Mouse (Mus musculus): Measurements from ENCODE around the gene Spem2. TPM values are rescaled to one million over a fixed set of nuclear protein-coding genes. Genes with fewer than 3 reads are reported as not detected.
"Not testable (repeated sequence)": the region's sequence is repeated elsewhere in the genome, so short reads cannot be mapped to it uniquely, and the experiment has no call there.

Spem2 gene
- not detected in 2 replicates for polyA plus RNA-seq (2014; fragmentation: Nextera tagmentation; extraction: Ambion mirVana)

DNA sequence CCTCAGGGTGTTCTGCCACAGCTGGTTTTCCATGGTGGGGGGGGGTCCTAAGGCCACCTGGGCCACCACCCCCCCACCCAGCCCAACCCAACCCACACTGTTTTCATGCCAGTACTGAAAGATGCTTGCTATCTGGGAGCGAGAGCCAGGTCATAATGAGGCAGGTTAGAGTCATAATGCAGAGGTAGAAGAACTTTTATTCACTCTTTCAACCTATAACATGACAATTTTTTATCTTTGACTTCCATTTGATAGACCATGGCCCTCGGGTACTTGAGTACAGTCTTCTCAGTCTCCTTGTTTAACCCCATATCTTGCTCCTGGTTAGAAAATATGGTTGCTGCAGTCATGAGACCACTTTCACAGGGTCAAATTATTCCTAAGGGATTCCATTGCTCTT lies at the start of gene Spem2:
Spem2 (minus strand) TSS at position 101 of the 400 bp plus-strand sequence.
- Histone ChIP-seq H3K36me3 (ENCODE audit: insufficient read depth) (no peaks in the 10 kb centered on the region), H3K9me3 (ENCODE audit: low read depth, low read length) (peaks cover 7% of the 10 kb centered on the region; the same call in 1 of the 2 replicates), H3K4me3 (ENCODE audit: low read depth, low read length) (no peak within 1 kb of the TSS), H3K27ac (ENCODE audit: low read depth) (no peak within 1 kb of the TSS), H3K4me2 (no peak within 1 kb of the TSS), H3K9ac (no peak within 1 kb of the TSS), H3K4me1 (ENCODE audit: insufficient read depth) (no peaks in the 10 kb centered on the region), H3K27me3 (ENCODE audit: insufficient read depth, low read length) (no peaks in the 10 kb centered on the region)
- WGBS: 70% methylated on average over 2 of the region's 2 CpGs
- no peak for TF ChIP-seq CTCF (IDR thresholded peaks at IDR 0.05; ENCODE audit: low read depth)
- DNase-seq (no peak), ATAC-seq (ENCODE audit: insufficient read depth) (no peak)

DNA sequence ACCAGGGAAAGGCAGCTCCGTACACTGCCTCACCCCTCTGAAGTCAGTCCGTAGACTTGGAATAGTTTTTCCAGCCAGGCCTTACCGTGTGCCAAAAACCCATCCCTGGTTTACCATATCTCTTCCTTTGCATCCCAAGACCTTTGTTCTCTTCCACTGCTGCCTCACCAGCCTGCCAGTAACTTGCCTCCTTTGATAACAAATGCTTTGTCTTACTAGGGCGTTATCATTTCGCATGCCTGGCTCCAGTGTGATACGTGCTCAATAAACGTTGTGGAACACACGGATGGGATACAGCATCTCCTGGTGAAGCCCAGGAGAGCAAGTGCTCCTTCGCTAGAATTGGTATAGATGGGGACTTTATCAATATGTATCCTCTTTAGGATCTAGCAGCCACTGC lies 49.1 kb upstream of the Spem2 start:
- DNase-seq: no peak
- ATAC-seq (ENCODE audit: insufficient read depth): no peak
- Histone ChIP-seq H3K4me1 (ENCODE audit: insufficient read depth) (no peaks in the 10 kb centered on the region), H3K27me3 (ENCODE audit: insufficient read depth, low read length) (no peaks in the 10 kb centered on the region), H3K4me2 (no peak overlapping the region), H3K9ac (no peak overlapping the region), H3K4me3 (ENCODE audit: low read depth, low read length) (no peak overlapping the region), H3K9me3 (ENCODE audit: low read depth, low read length) (no peaks in the 10 kb centered on the region), H3K36me3 (ENCODE audit: insufficient read depth) (no peaks in the 10 kb centered on the region), H3K27ac (ENCODE audit: low read depth) (no peak overlapping the region)
- WGBS: 56% methylated on average over 9 of the region's 9 CpGs
- TF ChIP-seq CTCF (IDR thresholded peaks at IDR 0.05; ENCODE audit: low read depth): no peak

DNA sequence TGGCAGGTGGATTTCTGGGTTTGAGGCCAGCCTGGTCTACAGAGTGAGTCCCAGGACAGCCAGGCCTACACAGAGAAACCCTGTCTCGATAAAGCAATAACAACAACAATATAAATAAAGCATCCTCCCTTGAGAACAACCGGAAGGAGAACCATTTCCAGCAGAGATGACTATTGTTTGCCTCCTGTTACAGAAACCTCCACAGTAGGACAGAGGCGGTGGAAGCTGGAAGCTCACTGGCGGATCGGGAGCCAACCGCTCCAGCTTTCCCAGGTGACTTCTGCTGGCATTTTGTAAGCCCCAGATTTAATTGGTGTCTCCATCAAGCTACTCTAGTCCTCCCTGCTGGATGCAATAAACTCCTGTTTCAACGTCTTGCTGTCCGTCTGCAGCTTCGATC lies 47.3 kb upstream of the Spem2 start:
- no peak overlapping the region for H3K27ac ChIP-seq (ENCODE audit: low read depth)
- H3K4me2 ChIP-seq: no peak overlapping the region
- TF ChIP-seq CTCF (IDR thresholded peaks at IDR 0.05; ENCODE audit: low read depth): no peak
- H3K9me3 ChIP-seq (ENCODE audit: low read depth, low read length): no peaks in the 10 kb centered on the region
- DNase-seq (no peak), ATAC-seq (ENCODE audit: insufficient read depth) (no peak)
- WGBS: 79% methylated on average over 9 of the region's 9 CpGs
- no peaks in the 10 kb centered on the region for H3K27me3 ChIP-seq (ENCODE audit: insufficient read depth, low read length)
- H3K4me1 ChIP-seq (ENCODE audit: insufficient read depth): no peaks in the 10 kb centered on the region
- H3K9ac ChIP-seq: no peak overlapping the region
- no peak overlapping the region for H3K4me3 ChIP-seq (ENCODE audit: low read depth, low read length)
- no peaks in the 10 kb centered on the region for H3K36me3 ChIP-seq (ENCODE audit: insufficient read depth)

DNA sequence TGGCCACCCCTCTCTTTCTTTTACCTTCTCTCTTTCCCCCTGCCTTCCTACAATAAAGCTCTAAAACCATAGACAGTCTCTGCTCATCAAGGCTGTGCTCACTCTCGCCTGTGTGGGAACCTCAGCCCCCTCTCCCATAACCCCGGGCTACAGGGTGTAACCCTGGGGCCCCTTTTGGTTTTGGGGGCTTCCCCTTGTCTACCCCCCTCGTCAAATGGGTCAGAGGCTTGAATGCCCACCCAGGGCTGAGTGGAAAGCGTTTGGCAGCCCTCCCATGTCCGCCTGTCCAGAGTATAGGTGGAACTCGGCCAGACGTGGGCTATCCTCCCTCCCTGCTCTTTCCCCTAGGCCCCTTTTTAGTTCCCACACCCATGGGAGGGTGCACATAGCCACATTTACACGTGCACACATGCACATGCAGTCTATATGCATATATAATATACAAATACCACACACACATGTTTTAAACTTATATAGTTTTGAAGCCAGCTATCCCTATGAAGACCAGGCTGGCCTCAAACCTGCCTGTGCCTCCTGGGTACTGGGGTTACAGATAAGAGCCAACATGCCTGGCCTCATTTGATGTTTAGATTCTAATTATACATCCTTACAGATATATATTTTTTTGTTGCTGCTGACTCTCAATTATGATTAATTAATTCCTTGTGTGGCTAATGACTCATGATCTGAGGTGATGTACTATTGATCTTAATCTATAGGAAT lies 46.0 kb upstream of the Spem2 start:
- H3K36me3 ChIP-seq (ENCODE audit: insufficient read depth): no peaks in the 10 kb centered on the region
- TF ChIP-seq CTCF (IDR thresholded peaks at IDR 0.05; ENCODE audit: low read depth): no peak
- no peak overlapping the region; the same call in 1 of the 2 replicates for H3K27ac ChIP-seq (ENCODE audit: low read depth)

DNA sequence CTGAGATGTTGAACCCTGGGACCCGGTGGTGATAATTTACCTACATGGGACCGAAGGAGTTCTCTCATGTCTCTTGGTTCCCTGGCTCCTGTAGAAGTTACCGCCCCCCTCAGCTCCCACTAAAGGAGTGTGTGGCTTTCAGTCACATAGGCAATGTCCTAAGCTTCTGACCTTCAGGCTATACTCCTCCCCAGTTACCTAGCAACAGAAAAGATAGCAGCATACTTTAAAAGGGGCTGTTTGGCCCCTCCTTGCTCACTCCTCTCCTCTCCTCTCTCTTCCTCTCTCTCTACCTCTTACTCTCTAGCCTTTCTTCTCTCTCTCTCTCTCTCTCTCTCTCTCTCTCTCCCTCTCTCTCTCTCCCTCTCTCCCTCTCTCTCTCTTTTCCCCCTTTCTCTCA lies 45.5 kb upstream of the Spem2 start:
- not testable (repeated sequence) for H3K4me2 ChIP-seq; H3K36me3 ChIP-seq (ENCODE audit: insufficient read depth); H3K4me3 ChIP-seq (ENCODE audit: low read depth, low read length); H3K9me3 ChIP-seq (ENCODE audit: low read depth, low read length); H3K27me3 ChIP-seq (ENCODE audit: insufficient read depth, low read length); H3K9ac ChIP-seq; H3K27ac ChIP-seq (ENCODE audit: low read depth); H3K4me1 ChIP-seq (ENCODE audit: insufficient read depth); ATAC-seq (ENCODE audit: insufficient read depth); DNase-seq
- 54% methylated on average over 3 of the region's 3 CpGs for WGBS

More for the DNA sequence above, 46.0 kb upstream of the Spem2 start:
- Histone ChIP-seq H3K4me2 (no peak overlapping the region), H3K4me3 (ENCODE audit: low read depth, low read length) (no peak overlapping the region), H3K9me3 (ENCODE audit: low read depth, low read length) (no peaks in the 10 kb centered on the region), H3K9ac (no peak overlapping the region), H3K27me3 (ENCODE audit: insufficient read depth, low read length) (peaks cover under 1% of the 10 kb centered on the region; the same call in 1 of the 2 replicates), H3K4me1 (ENCODE audit: insufficient read depth) (no peaks in the 10 kb centered on the region)
- DNase-seq (no peak), ATAC-seq (ENCODE audit: insufficient read depth) (no peak)
- 40% methylated on average over 8 of the region's 8 CpGs for WGBS

DNA sequence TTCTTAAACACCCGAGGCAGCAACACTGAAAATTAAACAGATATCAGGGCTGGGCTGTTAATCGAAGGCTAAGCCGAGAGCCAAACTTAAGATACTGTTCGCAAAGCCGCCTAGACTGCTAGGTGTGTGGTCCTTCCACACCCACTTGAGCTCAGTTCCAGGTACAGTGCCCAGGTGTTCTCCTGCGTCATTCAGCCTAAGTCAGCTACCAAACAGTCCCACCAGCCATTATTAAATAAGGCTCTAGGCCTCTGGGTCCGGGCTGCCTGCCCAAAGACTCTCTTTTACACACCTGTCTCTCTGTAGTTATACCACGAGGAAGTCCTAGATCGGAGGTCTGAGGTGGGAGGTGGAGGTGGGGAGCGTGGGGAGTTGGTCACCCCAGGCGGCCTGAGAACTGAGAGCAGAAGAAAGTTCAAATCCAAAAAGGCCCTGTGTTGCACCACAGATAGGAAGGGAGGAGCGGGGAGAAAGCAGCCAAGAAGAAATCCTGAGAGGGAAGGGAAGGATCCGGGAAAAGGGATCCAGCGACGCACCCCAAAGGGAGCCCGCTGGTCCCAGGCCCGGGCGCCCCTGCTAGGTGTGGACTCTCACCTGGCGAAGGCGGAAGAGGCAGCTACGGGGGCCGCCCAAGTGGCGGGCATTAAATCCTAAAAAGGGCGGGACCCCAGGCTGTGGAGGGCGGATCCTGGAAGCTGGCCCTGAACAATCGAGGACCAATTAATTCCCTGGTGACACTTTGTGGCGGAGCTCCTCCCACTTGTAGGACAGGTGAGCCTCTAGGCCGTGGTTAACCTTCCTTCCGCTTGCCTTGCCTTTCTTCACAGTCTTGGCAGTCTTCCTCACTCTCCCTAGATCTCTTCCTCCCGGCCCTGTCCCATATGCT lies 40.1 kb upstream of the Spem2 start, which contains the start of gene Tnk1:
Tnk1 (minus strand) TSS at position 618 of the 886 bp plus-strand sequence.
- Histone ChIP-seq H3K27me3 (ENCODE audit: insufficient read depth, low read length) (peaks cover 12% of the 10 kb centered on the region), H3K27ac (ENCODE audit: low read depth) (peak within 1 kb of the TSS; percentile 63), H3K4me1 (ENCODE audit: insufficient read depth) (no peaks in the 10 kb centered on the region), H3K36me3 (ENCODE audit: insufficient read depth) (0 out of 2 replicates have a peak, but pooled peaks cover 3% of the 10 kb centered on the region), H3K4me3 (ENCODE audit: low read depth, low read length) (peak within 1 kb of the TSS; percentile 31), H3K9ac (peak within 1 kb of the TSS; percentile 50), H3K9me3 (ENCODE audit: low read depth, low read length) (no peaks in the 10 kb centered on the region), H3K4me2 (peak within 1 kb of the TSS; percentile 53)
- DNase-seq: peak; percentile 70
- TF ChIP-seq CTCF (IDR thresholded peaks at IDR 0.05; ENCODE audit: low read depth): no peak
- 14% methylated on average over 30 of the region's 30 CpGs for WGBS
- peak; percentile 59 for ATAC-seq (ENCODE audit: insufficient read depth)

DNA sequence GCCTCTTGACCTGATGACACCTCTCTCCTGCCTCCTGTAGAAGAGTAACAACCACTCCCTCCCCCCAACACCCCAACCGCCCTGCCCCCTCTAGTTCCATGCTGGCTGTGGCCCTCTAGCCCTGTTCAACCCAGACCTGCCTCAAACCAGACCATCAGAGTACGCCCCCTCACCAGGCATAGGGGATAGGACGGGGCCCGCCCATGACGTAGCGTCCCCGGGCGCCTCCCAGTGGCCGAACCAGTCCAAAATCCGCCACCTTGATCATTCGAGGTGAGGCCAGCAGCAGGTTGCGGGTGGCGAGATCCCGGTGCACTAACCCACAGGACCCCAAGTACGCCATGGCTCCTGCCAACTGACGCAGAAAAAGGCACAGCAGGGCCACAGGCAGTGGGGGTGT lies 37.1 kb upstream of the Spem2 start:
- no peak overlapping the region for H3K4me3 ChIP-seq (ENCODE audit: low read depth, low read length)
- DNase-seq (no peak), ATAC-seq (ENCODE audit: insufficient read depth) (peak; percentile 38; the same call in 1 of the 2 replicates)
- H3K9me3 ChIP-seq (ENCODE audit: low read depth, low read length): no peaks in the 10 kb centered on the region
- no peak overlapping the region for H3K27ac ChIP-seq (ENCODE audit: low read depth)
- H3K9ac ChIP-seq: no peak overlapping the region
- H3K27me3 ChIP-seq (ENCODE audit: insufficient read depth, low read length): peaks cover 12% of the 10 kb centered on the region
- peaks cover 30% of the 10 kb centered on the region for H3K36me3 ChIP-seq (ENCODE audit: insufficient read depth)
- 0 out of 2 replicates have a peak overlapping the region, but pooled peaks have one; percentile 25 for H3K4me2 ChIP-seq
- no peaks in the 10 kb centered on the region for H3K4me1 ChIP-seq (ENCODE audit: insufficient read depth)
- WGBS: 28% methylated on average over 16 of the region's 16 CpGs
- TF ChIP-seq CTCF (IDR thresholded peaks at IDR 0.05; ENCODE audit: low read depth): peak; percentile 63
